Mouse (Mus musculus) left cerebral cortex, postnatal 25 days (tissue): ENCODE data around the gene Spata13. TPM values are rescaled to one million over a fixed set of nuclear protein-coding genes. Genes with fewer than 3 reads are reported as not detected.

Experiments
- DNase-seq, 2 experiments: peaks; one replicate each; pipeline ENCODE4 v3.0.0; 2022; ENCODE audit warnings: low spot score in 2 of 2, mixed read lengths in 1 of 2
- intact Hi-C: fragments of 180-260 bp; cut with DNase I; formaldehyde crosslinking; loops from one replicate; pipeline ENCODE4 v1.15.1; 2025
- total RNA-seq, 2 experiments: library from RNA; stranded (reverse); gene quantifications; 2 replicates each; pipeline ENCODE4 v1.2.3; 2021

Gene Spata13
- total RNA-seq, 2 experiments from 2014 or later, result 17.6 to 25.2 TPM

- DNase-seq, result no peak
- intact Hi-C loops, result no loop called here
Measured at GRCm38 (mm10) chr14:60702377-60703140, 68.8 kb downstream of the Spata13 start.

GRCm38 (mm10) chr14:60704510-60704909, 70.7 kb downstream of the Spata13 start:
- no peak for DNase-seq
- intact Hi-C loops, result no loop called here

- intact Hi-C loops, result no loop called here
- peak; percentile 33 to 86 for DNase-seq
Measured at GRCm38 (mm10) chr14:60704961-60705360, 71.2 kb downstream of the Spata13 start.

GRCm38 (mm10) chr14:60709192-60709591, 75.4 kb downstream of the Spata13 start:
- peak in 1 of 2 experiments; percentile 50 for DNase-seq

GRCm38 (mm10) chr14:60709749-60710148, 75.9 kb downstream of the Spata13 start:
- intact Hi-C loops, result loop anchor here (2.0 kb wide), 1 partner anchor 61 kb away; no protein-coding TSS in a partner anchor
- no peak for DNase-seq

More at GRCm38 (mm10) chr14:60709192-60709591, 75.4 kb downstream of the Spata13 start:
- intact Hi-C loops, result no loop called here

- intact Hi-C loops, result loop anchor here (2.0 kb wide), 1 partner anchor 60 kb away; no protein-coding TSS in a partner anchor
- DNase-seq, result no peak
Measured at GRCm38 (mm10) chr14:60711161-60711560, 77.4 kb downstream of the Spata13 start.

- DNase-seq, result no peak
- intact Hi-C loops, result loop anchor here (2.0 kb wide), 1 partner anchor 59 kb away; no protein-coding TSS in a partner anchor
Measured at GRCm38 (mm10) chr14:60711590-60712288, 77.9 kb downstream of the Spata13 start.

- DNase-seq, result no peak
- intact Hi-C loops, result no loop called here
Measured at GRCm38 (mm10) chr14:60712289-60712830, 78.6 kb downstream of the Spata13 start.

GRCm38 (mm10) chr14:60715686-60716085, 81.9 kb downstream of the Spata13 start:
- DNase-seq, result no peak
- intact Hi-C loops, result no loop called here

- DNase-seq, result no peak
- intact Hi-C loops, result no loop called here
Measured at GRCm38 (mm10) chr14:60721304-60721703, 87.5 kb downstream of the Spata13 start.

GRCm38 (mm10) chr14:60721938-60722337, 88.1 kb downstream of the Spata13 start:
- DNase-seq, result no peak
- intact Hi-C loops, result no loop called here

GRCm38 (mm10) chr14:60726091-60726490, 92.3 kb downstream of the Spata13 start:
- no peak for DNase-seq
- intact Hi-C loops, result no loop called here

GRCm38 (mm10) chr14:60727130-60727529, 93.3 kb downstream of the Spata13 start:
- intact Hi-C loops, result no loop called here
- DNase-seq, result no peak

- no peak for DNase-seq
- intact Hi-C loops, result no loop called here
Measured at GRCm38 (mm10) chr14:60732081-60732480, 98.3 kb downstream of the Spata13 start.

GRCm38 (mm10) chr14:60732787-60733186, 99.0 kb downstream of the Spata13 start:
- intact Hi-C loops, result no loop called here

GRCm38 (mm10) chr14:60733706-60734105, 99.9 kb downstream of the Spata13 start:
- DNase-seq, result no peak
- intact Hi-C loops, result no loop called here

More at GRCm38 (mm10) chr14:60732787-60733186, 99.0 kb downstream of the Spata13 start:
- peak; percentile 45 to 68 for DNase-seq

- intact Hi-C loops, result no loop called here
- DNase-seq, result no peak
Measured at GRCm38 (mm10) chr14:60735206-60735605, 101.4 kb downstream of the Spata13 start.

GRCm38 (mm10) chr14:60735848-60736547, 102.2 kb downstream of the Spata13 start:
- intact Hi-C loops, result no loop called here

GRCm38 (mm10) chr14:60736591-60737192, 102.9 kb downstream of the Spata13 start:
- intact Hi-C loops, result no loop called here
- peak; percentile 22 to 58 for DNase-seq

More at GRCm38 (mm10) chr14:60735848-60736547, 102.2 kb downstream of the Spata13 start:
- DNase-seq, result no peak
